Mouse (Mus musculus) limb, embryonic 14.5 days (tissue): ENCODE data around the gene Nanos2. TPM values are rescaled to one million over a fixed set of nuclear protein-coding genes. Genes with fewer than 3 reads are reported as not detected.

Experiments
- ATAC-seq: fragments of 200-750 bp; cut with Nextera tagmentation; 2 replicates; pipeline ENCODE4 v1.8.0; 2017; ENCODE audit warnings: low read depth, moderate number of reproducible peaks, moderate TSS enrichment; ENCODE audit not compliant: low FRiP score
- DNase-seq: peaks from one replicate; pipeline ENCODE4 v3.0.0-alpha.2; 2015; ENCODE audit warnings: low spot score
- H3K27ac ChIP-seq: fragments of 300-500 bp; sonication (generic); replicated peaks from 2 replicates; pipeline ENCODE4 v1.5.1; 2014; ENCODE audit warnings: low read depth, mild to moderate bottlenecking, low read length, moderate library complexity, mixed read lengths
- H3K27me3 ChIP-seq: fragments of 300-500 bp; sonication (generic); 2 replicates; pipeline ENCODE4 v1.6.1; 2014; ENCODE audit warnings: low read length, mixed read lengths; ENCODE audit not compliant: control insufficient read depth, insufficient read depth
- H3K36me3 ChIP-seq: fragments of 300-500 bp; sonication (generic); 2 replicates; pipeline ENCODE4 v1.6.1; 2014; ENCODE audit warnings: mild to moderate bottlenecking, low read length, moderate library complexity, mixed read lengths; ENCODE audit not compliant: control insufficient read depth, insufficient read depth
- H3K4me1 ChIP-seq: fragments of 300-500 bp; sonication (generic); 2 replicates; pipeline ENCODE4 v1.6.1; 2014; ENCODE audit warnings: antibody characterized with exemption, low read length, mixed read lengths; ENCODE audit not compliant: control insufficient read depth, insufficient read depth
- H3K4me2 ChIP-seq: fragments of 300-500 bp; sonication (generic); replicated peaks from 2 replicates; pipeline ENCODE4 v1.6.1; 2014; ENCODE audit warnings: low read depth, mild to moderate bottlenecking, low read length, moderate library complexity; ENCODE audit not compliant: severe bottlenecking
- H3K4me3 ChIP-seq: fragments of 300-500 bp; sonication (generic); replicated peaks from 2 replicates; pipeline ENCODE4 v1.5.1; 2014; ENCODE audit warnings: low read length
- H3K9ac ChIP-seq: fragments of 300-500 bp; sonication (generic); 2 replicates; pipeline ENCODE4 v1.6.1; 2014; ENCODE audit warnings: mild to moderate bottlenecking, low read depth, low read length, moderate library complexity; ENCODE audit not compliant: severe bottlenecking
- H3K9me3 ChIP-seq: fragments of 300-500 bp; sonication (generic); 2 replicates; pipeline ENCODE4 v1.6.1; 2016; ENCODE audit warnings: low read length; ENCODE audit not compliant: control insufficient read depth
- POLR2A ChIP-seq: fragments of 200-500 bp; IDR thresholded peaks from 2 replicates; pipeline ENCODE4 v1.8.0; 2012; ENCODE audit warnings: inconsistent platforms, mild to moderate bottlenecking, moderate library complexity, borderline replicate concordance; ENCODE audit not compliant: insufficient read depth, insufficient read length; ENCODE audit errors: extremely low read depth
- WGBS: fragments of 180-500 bp; shearing (Covaris S2); extraction: QIAGEN DNeasy Blood & Tissue Kit; methylation state at CpG from one replicate; pipeline ENCODE4 v1.1.7; 2014; 5-methylcytosine and 5-hydroxymethylcytosine counted together
- polyA plus RNA-seq, 2 experiments: library from polyadenylated mRNA; depleted of rRNA in 1 of 2; stranded (reverse) in 1 of 2; unstranded in 1 of 2; fragments of >200 nt; fragmentation: Nextera tagmentation in 1 of 2; extraction: Ambion mirVana in 1 of 2; gene quantifications; 2 replicates each; pipeline versions ENCODE4 v1.2.1 to v1.2.3; 2012 to 2014

The Nanos2 gene
- polyA plus RNA-seq, 2 experiments: 0.06 TPM; not detected in 1

DNA sequence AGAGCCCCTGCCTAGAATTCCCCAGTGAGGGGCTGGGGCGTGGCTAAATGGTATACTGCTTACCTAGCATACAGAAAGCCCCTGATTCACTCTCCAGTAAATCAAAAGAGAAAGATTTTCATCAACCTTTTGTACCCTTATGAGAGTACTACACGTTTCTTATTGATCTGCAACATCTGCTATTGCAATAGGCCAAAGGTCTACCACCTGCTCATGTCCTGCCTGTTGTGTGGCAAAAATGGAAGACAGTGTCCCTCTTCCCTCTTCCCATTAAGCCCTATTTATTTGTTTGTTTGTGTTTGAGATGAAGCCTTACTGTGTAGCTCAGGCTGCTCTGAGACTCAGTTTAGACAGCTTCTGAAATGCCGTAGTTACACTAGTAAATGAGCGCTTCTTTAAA, 28.8 kb downstream of the Nanos2 start:
- no peak for TF ChIP-seq POLR2A
- no peak overlapping the region for H3K27ac ChIP-seq
- H3K27me3 ChIP-seq: peaks cover 3% of the 10 kb centered on the region
- peaks cover 13% of the 10 kb centered on the region for H3K4me1 ChIP-seq
- H3K9ac ChIP-seq: no peak overlapping the region
- DNase-seq: no peak
- no peak overlapping the region for H3K4me3 ChIP-seq
- no peaks in the 10 kb centered on the region for H3K9me3 ChIP-seq
- H3K4me2 ChIP-seq: no peak overlapping the region
- no peak for ATAC-seq
- 82% methylated on average over 4 of the region's 4 CpGs for WGBS
- no peaks in the 10 kb centered on the region for H3K36me3 ChIP-seq

DNA sequence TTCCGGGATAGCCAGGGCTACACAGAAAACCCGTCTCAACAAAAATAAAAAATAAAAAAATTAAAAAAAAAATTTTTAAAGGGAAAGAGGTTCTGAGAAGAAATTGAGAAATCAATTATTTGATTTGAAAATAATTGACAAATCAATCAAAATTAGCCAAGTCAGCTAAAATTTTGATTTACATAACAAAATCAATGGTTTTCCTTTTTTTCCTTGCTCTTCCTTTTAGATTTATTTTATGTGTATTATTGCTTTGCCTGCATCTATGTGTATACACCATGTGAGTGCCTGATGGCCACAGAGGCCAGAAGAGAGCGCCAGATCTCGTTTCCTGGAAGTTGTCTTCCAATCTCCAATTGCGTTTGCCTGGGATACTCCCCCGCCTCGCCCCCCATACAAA, 30.7 kb downstream of the Nanos2 start:
- H3K36me3 ChIP-seq: no peaks in the 10 kb centered on the region
- DNase-seq (no peak), ATAC-seq (no peak)
- H3K27ac ChIP-seq: no peak overlapping the region
- H3K4me1 ChIP-seq: no peaks in the 10 kb centered on the region; the same call in 1 of the 2 replicates
- no peak overlapping the region for H3K4me3 ChIP-seq
- peaks cover 21% of the 10 kb centered on the region for H3K27me3 ChIP-seq
- 84% methylated on average over 7 of the region's 7 CpGs for WGBS
- no peak overlapping the region for H3K4me2 ChIP-seq
- no peak for TF ChIP-seq POLR2A
- H3K9me3 ChIP-seq: no peaks in the 10 kb centered on the region
- H3K9ac ChIP-seq: no peak overlapping the region

DNA sequence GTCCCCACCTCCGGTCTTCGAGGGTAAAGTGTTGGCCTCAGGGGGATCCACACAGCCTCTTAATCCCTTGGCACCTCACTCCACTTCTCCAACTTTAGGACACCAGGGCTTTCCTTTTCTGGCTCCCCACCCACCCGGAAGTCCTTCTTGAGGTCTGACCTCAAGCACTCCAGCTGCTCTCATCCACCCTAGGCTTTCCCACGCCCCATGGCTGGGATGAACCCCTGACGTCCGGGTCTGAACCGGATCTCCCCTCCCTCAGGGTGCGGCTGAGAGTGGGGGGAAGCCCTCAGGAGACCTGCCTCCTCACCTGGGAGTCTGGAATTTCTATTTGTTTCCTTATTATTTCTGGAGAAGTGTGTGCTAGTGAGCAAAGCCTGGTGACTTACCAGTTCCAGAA, 33.8 kb downstream of the Nanos2 start:
- Histone ChIP-seq H3K9ac (no peak overlapping the region), H3K27ac (no peak overlapping the region), H3K27me3 (peaks cover 32% of the 10 kb centered on the region), H3K4me2 (no peak overlapping the region; the same call in 1 of the 2 replicates), H3K4me1 (peaks cover 9% of the 10 kb centered on the region; the same call in 1 of the 2 replicates), H3K4me3 (0 out of 2 replicates have a peak overlapping the region, but pooled peaks have one; percentile 5), H3K9me3 (no peaks in the 10 kb centered on the region), H3K36me3 (no peaks in the 10 kb centered on the region)
- WGBS: 24% methylated on average over 8 of the region's 8 CpGs
- TF ChIP-seq POLR2A: no peak
- no peak for ATAC-seq
- no peak for DNase-seq

GRCm38 (mm10) chr7:19022189-19022958, 35.2 kb downstream of the Nanos2 start:
- 51% methylated on average over 18 of the region's 18 CpGs for WGBS

GRCm38 (mm10) chr7:19023357-19023814, 36.2 kb downstream of the Nanos2 start, which contains the start of gene Foxa3:
Gene Foxa3 (minus strand): TSS chr7:19023538.
- Histone ChIP-seq H3K9ac (peak within 1 kb of the TSS; percentile 86), H3K4me1 (peaks cover 9% of the 10 kb centered on the region; the same call in 1 of the 2 replicates), H3K9me3 (no peaks in the 10 kb centered on the region), H3K36me3 (no peaks in the 10 kb centered on the region), H3K27me3 (peaks cover 32% of the 10 kb centered on the region), H3K4me2 (peak within 1 kb of the TSS; percentile 62; the same call in 1 of the 2 replicates), H3K4me3 (peak within 1 kb of the TSS; percentile 75), H3K27ac (no peak within 1 kb of the TSS)
- ATAC-seq (no peak), DNase-seq (no peak)
- no peak for TF ChIP-seq POLR2A
- 2% methylated on average over 30 of the region's 30 CpGs for WGBS

More at GRCm38 (mm10) chr7:19022189-19022958, 35.2 kb downstream of the Nanos2 start:
- Histone ChIP-seq H3K4me2 (peak overlapping the region; percentile 28; the same call in 1 of the 2 replicates), H3K4me3 (peak overlapping the region; percentile 75), H3K4me1 (peaks cover 9% of the 10 kb centered on the region; the same call in 1 of the 2 replicates), H3K36me3 (no peaks in the 10 kb centered on the region), H3K27ac (no peak overlapping the region), H3K27me3 (peaks cover 32% of the 10 kb centered on the region), H3K9ac (no peak overlapping the region), H3K9me3 (no peaks in the 10 kb centered on the region)
- TF ChIP-seq POLR2A: no peak
- DNase-seq (no peak), ATAC-seq (no peak)
